Comparison of ENCODE assay signal across 8 mouse cellular contexts in genomic region chr11:48789973-48790823, GRCm38 (mm10). TPM values are rescaled to one million over a fixed set of nuclear protein-coding genes. Genes with fewer than 3 reads are reported as not detected.
DNase-seq lines count a peak whose midpoint lies in the region; ATAC-seq and TF ChIP-seq lines count a peak whose summit lies in the region.

No protein-coding gene starts in this region.

- H3K9ac ChIP-seq in kidney, embryonic 16.5 days (replicated peaks; ENCODE audit: low read length): peak overlapping the region; percentile 45; the same call in 1 of the 2 replicates
- 0 out of 2 replicates have a peak overlapping the region, but pooled peaks have one; percentile 4 for H3K9ac ChIP-seq in liver, adult 2 months (ENCODE audit: low read depth, low read length)

- H3K27me3 ChIP-seq in heart, embryonic 10.5 days (ENCODE audit: insufficient read depth, poor library complexity, severe bottlenecking): no peaks in the 10 kb centered on the region
- H3K27me3 ChIP-seq in kidney, embryonic 16.5 days (ENCODE audit: insufficient read depth, low read length): no peaks in the 10 kb centered on the region
- no peaks in the 10 kb centered on the region for H3K27me3 ChIP-seq in liver, adult 2 months (ENCODE audit: control insufficient read depth, insufficient read depth, low read length)
- no peaks in the 10 kb centered on the region for H3K27me3 ChIP-seq in splenic B cell, adult 2 months (ENCODE audit: control insufficient read depth, insufficient read depth, low read length, poor library complexity, severe bottlenecking)

- peak overlapping the region; percentile 53 for H3K4me2 ChIP-seq in kidney, embryonic 16.5 days (replicated peaks; ENCODE audit: low read depth, low read length)

- peak; percentile 86 for DNase-seq in A20 (ENCODE audit: low read depth, low spot score)
- peak; percentile 87 for DNase-seq in heart, embryonic 10.5 days (ENCODE audit: low spot score)
- peak; percentile 58 for DNase-seq in liver, adult 2 months (ENCODE audit: extremely low read depth, low read depth, low spot score)
- DNase-seq in naive thymus-derived CD4-positive, alpha-beta T cell, adult 2 months (ENCODE audit: low read depth): peak; percentile 91
- DNase-seq in splenic B cell, adult 2 months (ENCODE audit: low read depth, low spot score): peak; percentile 88

- H3K4me3 ChIP-seq in bone marrow macrophage, adult 2 months (ENCODE audit: insufficient read depth, low read length): no peak overlapping the region
- H3K4me3 ChIP-seq in embryonic fibroblast, embryonic 13.5 days (ENCODE audit: insufficient read depth, low read length): no peak overlapping the region
- peak overlapping the region; percentile 48 for H3K4me3 ChIP-seq in heart, embryonic 10.5 days
- H3K4me3 ChIP-seq in kidney, embryonic 16.5 days (ENCODE audit: low read length): peak overlapping the region; percentile 24
- peak overlapping the region; percentile 24; the same call in 1 of the 2 replicates for H3K4me3 ChIP-seq in liver, adult 2 months (ENCODE audit: insufficient read depth, low read depth, low read length)

- H3K9me3 ChIP-seq in heart, embryonic 10.5 days: no peaks in the 10 kb centered on the region
- no peaks in the 10 kb centered on the region for H3K9me3 ChIP-seq in kidney, embryonic 16.5 days (ENCODE audit: low read length)

- WGBS in heart, embryonic 10.5 days: 14% methylated on average over 20 of the region's 20 CpGs
- 17% methylated on average over 20 of the region's 20 CpGs for WGBS in kidney, embryonic 16.5 days
- WGBS in liver, adult 2 months: 19% methylated on average over 20 of the region's 20 CpGs

- no peak overlapping the region for H3K27ac ChIP-seq in bone marrow macrophage, adult 2 months (ENCODE audit: insufficient read depth, low read depth, low read length)
- H3K27ac ChIP-seq in embryonic fibroblast, embryonic 13.5 days (ENCODE audit: insufficient read depth, low read length): no peak overlapping the region
- no peak overlapping the region for H3K27ac ChIP-seq in heart, embryonic 10.5 days
- H3K27ac ChIP-seq in kidney, embryonic 16.5 days (ENCODE audit: low read length): 0 out of 2 replicates have a peak overlapping the region, but pooled peaks have one; percentile 20
- no peak overlapping the region for H3K27ac ChIP-seq in liver, adult 2 months (replicated peaks; ENCODE audit: insufficient read depth, low read depth, low read length)

- no peaks in the 10 kb centered on the region for H3K79me2 ChIP-seq in liver, adult 2 months (ENCODE audit: control insufficient read depth, insufficient read depth, low read length)

- no peaks in the 10 kb centered on the region for H3K36me3 ChIP-seq in heart, embryonic 10.5 days
- H3K36me3 ChIP-seq in kidney, embryonic 16.5 days (ENCODE audit: insufficient read depth, low read length): no peaks in the 10 kb centered on the region
- no peaks in the 10 kb centered on the region for H3K36me3 ChIP-seq in liver, adult 2 months (ENCODE audit: control insufficient read depth, insufficient read depth, low read length)
- H3K36me3 ChIP-seq in splenic B cell, adult 2 months (ENCODE audit: control insufficient read depth, insufficient read depth, low read length, poor library complexity, severe bottlenecking): 0 out of 2 replicates have a peak, but pooled peaks cover 1% of the 10 kb centered on the region

- 0 out of 2 replicates have a peak, but pooled peaks cover 4% of the 10 kb centered on the region for H3K4me1 ChIP-seq in bone marrow macrophage, adult 2 months (ENCODE audit: control insufficient read depth, insufficient read depth, low read length)
- no peaks in the 10 kb centered on the region for H3K4me1 ChIP-seq in embryonic fibroblast, embryonic 13.5 days (ENCODE audit: control insufficient read depth, insufficient read depth, low read length)
- H3K4me1 ChIP-seq in heart, embryonic 10.5 days: peaks cover 11% of the 10 kb centered on the region; the same call in 1 of the 2 replicates
- peaks cover 19% of the 10 kb centered on the region; the same call in 1 of the 2 replicates for H3K4me1 ChIP-seq in kidney, embryonic 16.5 days (ENCODE audit: insufficient read depth, low read length)
- peaks cover 6% of the 10 kb centered on the region; the same call in 1 of the 2 replicates for H3K4me1 ChIP-seq in liver, adult 2 months (ENCODE audit: control insufficient read depth, insufficient read depth, low read length)

- TF ChIP-seq POLR2A in bone marrow macrophage, adult 2 months (IDR thresholded peaks at IDR 0.05; ENCODE audit: borderline replicate concordance, low read depth, low read length): no peak
- no peak for TF ChIP-seq POLR2A in embryonic fibroblast, embryonic 13.5 days (IDR thresholded peaks at IDR 0.05; ENCODE audit: low read depth, low read length)
- TF ChIP-seq POLR2A in liver, adult 2 months (IDR thresholded peaks at IDR 0.05; ENCODE audit: extremely low read depth, insufficient read depth, low read length): no peak

- TF ChIP-seq CTCF in bone marrow macrophage, adult 2 months (IDR thresholded peaks at IDR 0.05; ENCODE audit: low read depth, low read length): 0 out of 2 replicates have a peak, but pooled peaks have one; percentile 45
- peak; percentile 77; the same call in 1 of the 2 replicates for TF ChIP-seq CTCF in embryonic fibroblast, embryonic 13.5 days (IDR thresholded peaks at IDR 0.05; ENCODE audit: borderline replicate concordance, insufficient read depth, low read length)
- TF ChIP-seq CTCF in liver, adult 2 months (IDR thresholded peaks at IDR 0.05; ENCODE audit: low read depth, low read length): peak; percentile 93

- ATAC-seq in kidney, embryonic 16.5 days (ENCODE audit: low FRiP score, low TSS enrichment): peak; percentile 46; the same call in 1 of the 2 replicates

RNA-seq across cellular contexts. Expression of gene Rack1, which starts 9.9 kb away (rescaled TPM):
- 1,563 and 1,726 TPM in 2 replicates for polyA plus RNA-seq in bone marrow macrophage, adult 2 months (2012; ENCODE audit: insufficient read depth, insufficient read length, missing spikeins)
- 1,745 and 1,759 TPM in 2 replicates for polyA plus RNA-seq in embryonic fibroblast, embryonic 13.5 days (2011; ENCODE audit: insufficient read length, low read depth, missing spikeins)
- 542 and 712 TPM in 2 replicates for polyA plus RNA-seq in heart, embryonic 10.5 days (2016; fragmentation: Nextera tagmentation; extraction: Ambion mirVana)
- 712 and 779 TPM in 2 replicates for polyA plus RNA-seq in kidney, embryonic 16.5 days (2015; fragmentation: Nextera tagmentation; extraction: Ambion mirVana)
- 507 and 645 TPM in 2 replicates for total RNA-seq in liver, adult 2 months (2014; rRNA removed)
- 645 and 687 TPM in 2 replicates for polyA plus RNA-seq in liver, adult 2 months (2012; rRNA removed)

RNA-seq across cellular contexts. Expression of gene Trim41, which starts 27.0 kb away (rescaled TPM):
- 55.5 and 64.4 TPM in 2 replicates for polyA plus RNA-seq in bone marrow macrophage, adult 2 months (2012; ENCODE audit: insufficient read depth, insufficient read length, missing spikeins)
- 27.2 and 40.7 TPM in 2 replicates for polyA plus RNA-seq in embryonic fibroblast, embryonic 13.5 days (2011; ENCODE audit: insufficient read length, low read depth, missing spikeins)
- polyA plus RNA-seq in heart, embryonic 10.5 days (2016; fragmentation: Nextera tagmentation; extraction: Ambion mirVana): 3.0 and 4.7 TPM in 2 replicates
- 7.1 and 7.2 TPM in 2 replicates for polyA plus RNA-seq in kidney, embryonic 16.5 days (2015; fragmentation: Nextera tagmentation; extraction: Ambion mirVana)
- 11.4 and 13.2 TPM in 2 replicates for total RNA-seq in liver, adult 2 months (2014; rRNA removed)
- polyA plus RNA-seq in liver, adult 2 months (2012; rRNA removed): 13.7 and 18.2 TPM in 2 replicates

RNA-seq across cellular contexts. Expression of gene Trim7, which starts 35.7 kb away (rescaled TPM):
- 1.0 and 1.1 TPM in 2 replicates for polyA plus RNA-seq in bone marrow macrophage, adult 2 months (2012; ENCODE audit: insufficient read depth, insufficient read length, missing spikeins)
- 16.0 and 19.1 TPM in 2 replicates for polyA plus RNA-seq in embryonic fibroblast, embryonic 13.5 days (2011; ENCODE audit: insufficient read length, low read depth, missing spikeins)
- polyA plus RNA-seq in heart, embryonic 10.5 days (2016; fragmentation: Nextera tagmentation; extraction: Ambion mirVana): 0.18 and 0.44 TPM in 2 replicates
- polyA plus RNA-seq in kidney, embryonic 16.5 days (2015; fragmentation: Nextera tagmentation; extraction: Ambion mirVana): 4.4 and 4.8 TPM in 2 replicates
- total RNA-seq in liver, adult 2 months (2014; rRNA removed): 5.8 and 11.2 TPM in 2 replicates
- 11.0 and 16.3 TPM in 2 replicates for polyA plus RNA-seq in liver, adult 2 months (2012; rRNA removed)

RNA-seq across cellular contexts. Expression of gene Gm12184, which starts 36.3 kb away (rescaled TPM):
- 4.8 and 11.3 TPM in 2 replicates for polyA plus RNA-seq in bone marrow macrophage, adult 2 months (2012; ENCODE audit: insufficient read depth, insufficient read length, missing spikeins)
- polyA plus RNA-seq in embryonic fibroblast, embryonic 13.5 days (2011; ENCODE audit: insufficient read length, low read depth, missing spikeins): 40.5 and 61.2 TPM in 2 replicates
- 0.68 and 1.9 TPM in 2 replicates for polyA plus RNA-seq in heart, embryonic 10.5 days (2016; fragmentation: Nextera tagmentation; extraction: Ambion mirVana)
- 0.86 and 1.2 TPM in 2 replicates for polyA plus RNA-seq in kidney, embryonic 16.5 days (2015; fragmentation: Nextera tagmentation; extraction: Ambion mirVana)
- total RNA-seq in liver, adult 2 months (2014; rRNA removed): 1.5 and 2.0 TPM in 2 replicates
- polyA plus RNA-seq in liver, adult 2 months (2012; rRNA removed): 5.5 and 5.8 TPM in 2 replicates

Comparison
In these comparisons a context has a peak if more than half of its experiments do, and no peak if none do; other contexts are left out.
1. H3K4me3 ChIP-seq: peak in heart, embryonic 10.5 days (single experiment), kidney, embryonic 16.5 days (single experiment) and liver, adult 2 months (single experiment); none in bone marrow macrophage, adult 2 months (single experiment) and embryonic fibroblast, embryonic 13.5 days (single experiment).
2. Peak in every context shown above with its lines, with median percentiles within 50 percentile points of each other: DNase-seq and CTCF ChIP-seq.